Mouse (Mus musculus) stomach, embryonic 14.5 days (tissue): ENCODE results near the gene Plcg2. TPM values are rescaled to one million over a fixed set of nuclear protein-coding genes. Genes with fewer than 3 reads are reported as not detected.
A peak's percentile ranks its signal among the peaks of the same experiment; 100 is the strongest.

Source experiments
- ATAC-seq: fragments of 200-750 bp; cut with Nextera tagmentation; 2 replicates; pipeline ENCODE4 v1.8.0; 2017; ENCODE audit warnings: low read depth, moderate TSS enrichment; ENCODE audit not compliant: insufficient number of reproducible peaks, insufficient read depth, low FRiP score
- H3K27ac ChIP-seq: fragments of 300-500 bp; sonication (generic); 2 replicates; pipeline ENCODE4 v1.5.1; 2014; ENCODE audit warnings: mild to moderate bottlenecking, low read length, moderate library complexity, mixed read lengths
- H3K27me3 ChIP-seq: fragments of 300-500 bp; sonication (generic); 2 replicates; pipeline ENCODE4 v1.6.1; 2014; ENCODE audit warnings: low read length, control low read depth, mixed read lengths; ENCODE audit not compliant: control insufficient read depth, insufficient read depth
- H3K36me3 ChIP-seq: fragments of 300-500 bp; sonication (generic); 2 replicates; pipeline ENCODE4 v1.6.1; 2014; ENCODE audit warnings: mild to moderate bottlenecking, control low read depth, low read length, moderate library complexity, mixed read lengths; ENCODE audit not compliant: control insufficient read depth, insufficient read depth
- H3K4me1 ChIP-seq: fragments of 300-500 bp; sonication (generic); 2 replicates; pipeline ENCODE4 v1.6.1; 2014; ENCODE audit warnings: low read length, control low read depth, mixed read lengths; ENCODE audit not compliant: control insufficient read depth, insufficient read depth
- H3K4me2 ChIP-seq: fragments of 300-500 bp; sonication (generic); replicated peaks from 2 replicates; pipeline ENCODE4 v1.6.1; 2014; ENCODE audit warnings: low read depth, low read length, control low read depth
- H3K4me3 ChIP-seq: fragments of 300-500 bp; sonication (generic); 2 replicates; pipeline ENCODE4 v1.5.1; 2014; ENCODE audit warnings: low read depth, low read length, control low read depth
- H3K9ac ChIP-seq: fragments of 300-500 bp; sonication (generic); replicated peaks from 2 replicates; pipeline ENCODE4 v1.6.1; 2014; ENCODE audit warnings: low read depth, mild to moderate bottlenecking, control low read depth, low read length, moderate library complexity, mixed read lengths
- H3K9me3 ChIP-seq: fragments of 300-500 bp; sonication (generic); 2 replicates; pipeline ENCODE4 v1.6.1; 2016; ENCODE audit warnings: low read depth, low read length, control low read depth; ENCODE audit not compliant: control insufficient read depth
- WGBS: fragments of 180-500 bp; shearing (Covaris S2); extraction: QIAGEN DNeasy Blood & Tissue Kit; methylation state at CpG from one replicate; pipeline ENCODE4 v1.1.7; 2014; 5-methylcytosine and 5-hydroxymethylcytosine counted together
- polyA plus RNA-seq: library from polyadenylated mRNA; unstranded; fragments of >200 nt; fragmentation: Nextera tagmentation; extraction: Ambion mirVana; gene quantifications from 2 replicates; pipeline ENCODE4 v1.2.1, GENCODE M21; 2014

Plcg2 gene
- polyA plus RNA-seq, 1 experiment from 2014 or later = 3.1 TPM

DNA sequence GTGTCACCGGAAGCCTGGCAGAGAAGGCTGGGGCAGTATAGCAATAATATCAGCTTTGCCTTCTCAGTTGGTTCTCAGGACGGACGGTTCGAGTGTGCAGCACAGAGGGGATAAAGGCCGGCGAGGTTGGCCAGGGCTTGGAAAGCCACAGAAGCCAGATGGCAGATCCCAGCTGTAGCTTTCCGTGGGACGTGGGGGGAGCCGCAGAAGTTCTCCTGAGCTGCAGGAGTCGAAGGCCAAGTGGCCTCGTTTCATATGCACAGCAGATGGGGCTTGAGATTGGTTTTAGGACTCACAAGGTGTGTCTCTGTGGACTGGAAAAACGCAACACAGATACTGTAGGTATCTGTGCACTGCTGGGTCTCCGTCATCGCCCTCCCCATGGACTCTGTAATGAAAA lies 106.6 kb downstream of the Plcg2 start:
- H3K36me3 ChIP-seq = no peaks in the 10 kb centered on the region
- no peaks in the 10 kb centered on the region; the same call in 1 of the 2 replicates for H3K9me3 ChIP-seq
- no peak overlapping the region for H3K4me3 ChIP-seq
- H3K4me1 ChIP-seq = no peaks in the 10 kb centered on the region
- H3K4me2 ChIP-seq = no peak overlapping the region
- no peaks in the 10 kb centered on the region for H3K27me3 ChIP-seq
- no peak for ATAC-seq
- H3K27ac ChIP-seq = no peak overlapping the region
- no peak overlapping the region for H3K9ac ChIP-seq
- 88% methylated on average over 14 of the region's 14 CpGs for WGBS

DNA sequence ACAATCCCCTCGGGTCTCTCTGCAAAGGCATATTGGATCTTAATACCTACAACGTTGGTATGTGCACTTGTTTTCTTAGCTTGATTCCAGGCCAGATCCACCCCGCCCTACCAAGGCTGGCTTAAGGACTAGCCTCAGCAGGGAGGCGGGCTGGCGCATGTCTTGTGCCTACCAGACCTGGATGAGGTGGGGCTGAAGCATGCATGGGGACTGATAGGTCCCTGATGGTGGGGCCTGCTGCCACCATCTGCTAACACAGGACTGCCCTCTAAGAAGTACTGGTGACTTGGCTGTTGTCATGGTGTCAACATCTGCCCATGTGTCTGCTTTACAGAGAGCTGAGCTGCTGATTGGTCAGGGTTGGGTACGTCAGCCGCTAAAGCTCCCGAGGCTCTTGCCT lies 107.1 kb downstream of the Plcg2 start:
- Histone ChIP-seq H3K9ac (no peak overlapping the region), H3K4me3 (no peak overlapping the region), H3K36me3 (no peaks in the 10 kb centered on the region), H3K4me1 (no peaks in the 10 kb centered on the region), H3K27ac (no peak overlapping the region), H3K9me3 (no peaks in the 10 kb centered on the region; the same call in 1 of the 2 replicates), H3K4me2 (no peak overlapping the region), H3K27me3 (no peaks in the 10 kb centered on the region)
- no peak for ATAC-seq
- WGBS = 83% methylated on average over 8 of the region's 8 CpGs

DNA sequence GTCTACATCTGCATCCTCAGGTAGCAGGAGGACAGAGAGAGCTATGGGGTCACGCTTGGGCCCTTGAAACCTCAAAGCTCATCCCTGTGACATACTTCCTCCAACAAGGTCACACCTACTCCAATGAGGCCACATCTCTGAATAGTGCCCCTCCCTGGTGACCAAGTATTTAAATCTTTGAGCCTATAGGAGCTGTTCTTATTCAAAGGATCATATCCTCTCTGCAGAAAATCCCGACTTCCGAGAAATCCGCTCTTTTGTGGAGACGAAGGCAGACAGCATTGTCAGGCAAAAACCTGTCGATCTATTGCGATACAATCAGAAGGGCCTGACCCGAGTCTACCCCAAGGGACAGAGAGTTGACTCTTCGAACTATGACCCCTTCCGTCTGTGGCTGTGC lies 112.4 kb downstream of the Plcg2 start:
- no peak overlapping the region for H3K4me2 ChIP-seq
- no peak overlapping the region for H3K27ac ChIP-seq
- H3K36me3 ChIP-seq = no peaks in the 10 kb centered on the region
- 92% methylated on average over 10 of the region's 10 CpGs for WGBS
- no peaks in the 10 kb centered on the region; the same call in 1 of the 2 replicates for H3K9me3 ChIP-seq
- no peak overlapping the region for H3K9ac ChIP-seq
- no peaks in the 10 kb centered on the region for H3K4me1 ChIP-seq
- no peak overlapping the region for H3K4me3 ChIP-seq
- no peak for ATAC-seq
- H3K27me3 ChIP-seq = no peaks in the 10 kb centered on the region

DNA sequence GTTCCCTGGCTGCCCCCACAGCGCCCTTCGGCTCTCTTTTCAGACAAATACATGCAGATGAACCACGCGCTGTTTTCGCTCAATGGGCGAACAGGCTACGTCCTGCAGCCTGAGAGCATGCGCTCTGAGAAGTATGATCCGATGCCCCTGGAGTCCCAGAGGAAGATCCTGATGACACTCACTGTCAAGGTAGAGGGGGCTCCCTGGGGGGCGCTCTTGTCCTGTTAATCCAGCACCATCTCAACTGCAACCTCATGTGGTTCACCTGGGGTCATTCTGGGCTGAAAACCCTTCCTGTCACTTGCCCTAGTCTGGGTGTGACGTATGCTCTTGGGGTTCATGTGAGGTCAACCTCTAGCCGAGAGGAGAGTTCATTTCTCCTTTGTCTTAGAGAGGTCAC lies 114.8 kb downstream of the Plcg2 start:
- WGBS = 77% methylated on average over 12 of the region's 12 CpGs
- Histone ChIP-seq H3K36me3 (no peaks in the 10 kb centered on the region), H3K27me3 (no peaks in the 10 kb centered on the region), H3K4me3 (no peak overlapping the region), H3K27ac (no peak overlapping the region), H3K9ac (no peak overlapping the region), H3K4me2 (no peak overlapping the region), H3K4me1 (no peaks in the 10 kb centered on the region), H3K9me3 (no peaks in the 10 kb centered on the region; the same call in 1 of the 2 replicates)
- ATAC-seq = no peak

DNA sequence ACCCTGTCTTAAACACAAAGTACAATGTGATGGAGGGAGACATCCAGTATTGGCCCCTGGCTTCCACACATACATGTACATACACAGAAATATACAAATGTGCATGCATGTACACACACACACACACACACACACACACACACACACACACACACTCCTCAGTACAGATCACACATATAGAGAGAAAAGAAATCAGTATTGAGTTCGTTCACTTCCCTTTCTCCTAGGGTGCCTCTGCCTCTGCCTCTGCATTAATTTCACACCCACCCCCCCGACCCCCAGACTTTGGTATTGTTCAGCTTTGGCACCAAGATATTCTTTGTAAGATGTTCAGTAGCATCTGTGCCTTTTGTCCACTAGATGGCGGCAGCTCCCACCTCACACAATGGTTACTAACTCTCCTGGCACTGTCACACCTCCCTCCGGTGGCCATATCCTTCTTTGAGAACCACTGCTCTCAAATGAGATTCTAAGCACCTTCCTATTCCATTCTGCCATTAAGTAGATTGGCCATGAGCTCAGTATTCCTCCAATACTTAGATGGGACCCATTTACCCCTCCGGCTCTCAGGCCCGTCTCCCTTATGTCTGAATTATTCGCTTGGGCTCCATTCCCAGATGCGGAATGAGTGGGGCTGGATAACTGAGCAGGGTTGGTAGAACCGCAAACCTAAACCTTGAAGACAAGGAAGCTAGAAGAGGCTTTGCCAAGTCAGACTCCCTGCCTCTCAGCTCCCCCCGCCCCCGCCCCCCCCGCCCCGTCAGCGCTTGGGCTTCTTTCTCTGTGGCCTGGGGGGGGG lies 128.1 kb downstream of the Plcg2 start:
- Histone ChIP-seq H3K4me2 (no peak overlapping the region), H3K9ac (no peak overlapping the region), H3K36me3 (no peaks in the 10 kb centered on the region), H3K27me3 (no peaks in the 10 kb centered on the region), H3K27ac (no peak overlapping the region), H3K4me1 (no peaks in the 10 kb centered on the region), H3K4me3 (no peak overlapping the region), H3K9me3 (no peaks in the 10 kb centered on the region)
- WGBS = 74% methylated on average over 14 of the region's 14 CpGs
- ATAC-seq = 0 out of 2 replicates have a peak, but pooled peaks have one; percentile 46

DNA sequence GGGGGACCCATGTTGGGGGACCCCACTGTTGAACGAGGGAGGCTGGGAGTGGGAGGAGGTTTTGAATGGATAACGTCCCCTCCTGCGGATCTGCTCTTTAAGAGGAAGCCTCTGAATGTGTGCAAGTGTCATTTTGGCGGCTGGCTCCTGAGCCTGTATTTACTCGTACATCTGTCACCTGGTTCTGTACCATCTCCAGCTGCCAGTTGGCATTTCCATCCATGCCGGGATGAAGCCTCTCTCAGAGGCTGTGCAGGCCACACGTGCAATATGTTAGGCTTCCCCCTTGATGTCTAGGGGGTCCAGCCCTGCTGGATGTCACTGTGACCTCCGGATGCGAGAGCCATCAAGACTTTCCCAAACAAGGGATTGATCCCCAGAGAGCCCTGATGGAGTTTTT lies 129.0 kb downstream of the Plcg2 start:
- H3K27ac ChIP-seq = no peak overlapping the region
- no peak for ATAC-seq
- H3K36me3 ChIP-seq = no peaks in the 10 kb centered on the region
- no peaks in the 10 kb centered on the region for H3K27me3 ChIP-seq
- no peaks in the 10 kb centered on the region for H3K9me3 ChIP-seq
- H3K4me1 ChIP-seq = no peaks in the 10 kb centered on the region
- no peak overlapping the region for H3K9ac ChIP-seq
- no peak overlapping the region for H3K4me3 ChIP-seq
- WGBS = 68% methylated on average over 9 of the region's 9 CpGs
- no peak overlapping the region for H3K4me2 ChIP-seq

DNA sequence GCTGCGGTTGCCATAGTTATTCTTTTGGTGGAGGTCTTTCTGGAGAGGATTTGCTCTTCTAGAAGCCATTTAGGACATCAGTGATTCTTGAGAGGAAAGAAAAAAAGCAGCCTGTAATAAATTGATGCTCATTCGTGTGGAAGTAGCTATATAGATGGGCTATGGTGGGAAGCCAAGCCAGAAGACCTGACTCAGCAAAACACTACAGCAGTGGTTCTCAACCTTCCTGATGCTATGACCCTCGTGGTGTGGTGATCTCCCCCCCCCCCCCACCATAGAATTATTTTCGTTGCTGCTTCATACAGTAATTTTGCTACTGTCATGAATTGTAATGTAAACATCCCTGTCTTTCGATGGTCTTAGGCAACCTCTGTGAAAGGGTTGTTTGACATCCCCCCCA lies 134.4 kb downstream of the Plcg2 start:
- H3K36me3 ChIP-seq = no peaks in the 10 kb centered on the region
- no peak for ATAC-seq
- H3K4me1 ChIP-seq = no peaks in the 10 kb centered on the region
- no peak overlapping the region for H3K4me2 ChIP-seq
- no peaks in the 10 kb centered on the region for H3K9me3 ChIP-seq
- H3K4me3 ChIP-seq = no peak overlapping the region
- no peaks in the 10 kb centered on the region for H3K27me3 ChIP-seq
- WGBS = 75% methylated on average over 5 of the region's 5 CpGs
- no peak overlapping the region for H3K27ac ChIP-seq
- no peak overlapping the region for H3K9ac ChIP-seq

DNA sequence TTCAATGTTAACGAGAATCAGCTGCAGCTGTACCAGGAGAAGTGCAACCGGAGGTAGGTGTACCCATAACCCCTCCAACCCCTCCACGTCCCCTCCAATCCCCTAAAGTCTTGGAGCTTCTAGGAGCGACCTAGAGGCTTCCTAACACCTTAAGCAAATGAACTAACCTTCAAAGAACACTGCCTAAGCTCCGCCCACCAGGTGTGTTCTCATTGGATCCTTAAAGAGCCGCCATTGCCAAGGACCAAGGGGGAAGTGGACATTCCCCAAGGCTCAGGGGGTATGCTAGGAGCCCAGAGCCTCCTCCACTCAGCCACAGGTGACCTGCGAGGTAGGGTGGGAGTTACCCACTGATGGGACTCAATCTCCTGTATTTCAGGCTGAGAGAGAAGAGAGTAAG lies 136.3 kb downstream of the Plcg2 start:
- WGBS = 82% methylated on average over 7 of the region's 7 CpGs

DNA sequence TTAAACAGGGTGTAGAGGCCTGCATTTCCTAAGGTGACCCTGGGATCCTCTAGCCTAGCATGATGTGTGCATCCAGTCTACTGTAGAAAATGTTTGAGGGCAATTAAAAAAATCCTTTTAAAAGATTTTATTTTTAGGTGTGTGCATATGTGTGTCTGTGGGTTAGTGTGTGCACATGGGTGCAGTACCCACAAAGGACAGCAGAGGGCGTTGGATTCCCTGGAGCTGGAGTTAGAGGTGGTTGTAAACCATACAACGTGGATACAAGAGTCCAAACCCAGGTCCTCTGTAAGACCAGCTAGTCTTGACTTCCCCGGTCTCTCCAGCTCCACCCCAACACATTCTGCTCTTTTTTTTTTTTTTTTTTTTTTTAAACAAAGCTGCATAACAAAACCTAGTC lies 139.4 kb downstream of the Plcg2 start:
- 63% methylated on average over 3 of the region's 3 CpGs for WGBS
- ATAC-seq = no peak
- Histone ChIP-seq H3K4me2 (no peak overlapping the region), H3K27ac (no peak overlapping the region), H3K4me3 (no peak overlapping the region), H3K4me1 (no peaks in the 10 kb centered on the region), H3K9me3 (no peaks in the 10 kb centered on the region), H3K36me3 (no peaks in the 10 kb centered on the region), H3K27me3 (no peaks in the 10 kb centered on the region), H3K9ac (no peak overlapping the region)

More for the DNA sequence above, 136.3 kb downstream of the Plcg2 start:
- Histone ChIP-seq H3K36me3 (no peaks in the 10 kb centered on the region), H3K4me3 (no peak overlapping the region), H3K27me3 (no peaks in the 10 kb centered on the region), H3K9ac (no peak overlapping the region), H3K27ac (no peak overlapping the region), H3K4me2 (no peak overlapping the region), H3K9me3 (no peaks in the 10 kb centered on the region), H3K4me1 (no peaks in the 10 kb centered on the region)
- ATAC-seq = no peak
